Mouse (Mus musculus): Measurements from ENCODE around the gene Gstp1.
A peak's percentile ranks its signal among the peaks of the same experiment; 100 is the strongest.
"Not testable (repeated sequence)": the region's sequence is repeated elsewhere in the genome, so short reads cannot be mapped to it uniquely, and the experiment has no call there.

The Gstp1 gene

GRCm38 (mm10) chr19:4037154-4037787, 514 bp downstream of the Gstp1 start:
- not testable (repeated sequence) for DNase-seq (ENCODE audit: low spot score)

GRCm38 (mm10) chr19:4036327-4037045, 1.3 kb downstream of the Gstp1 start:
- no peak for DNase-seq (ENCODE audit: low spot score)

DNA sequence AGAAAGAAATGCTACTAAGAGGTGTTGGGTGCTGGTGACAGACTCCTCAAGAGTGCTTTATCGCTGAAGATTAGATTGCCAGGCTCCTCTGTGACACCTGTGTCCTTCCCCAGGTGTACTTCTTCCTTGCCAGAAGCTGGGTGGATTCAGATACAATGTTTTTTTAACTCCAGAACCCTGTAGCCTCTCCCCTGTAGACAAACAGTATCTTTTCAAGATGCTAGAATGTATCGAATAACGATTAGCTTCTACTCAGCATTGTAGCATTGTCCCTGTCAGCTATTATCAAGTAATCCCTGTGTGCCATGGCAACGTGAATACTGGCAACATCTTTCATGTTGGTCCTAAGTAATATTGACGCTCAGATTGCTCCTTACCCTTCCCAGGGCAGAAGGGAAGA, 4.0 kb downstream of the Gstp1 start:
- DNase-seq (ENCODE audit: low spot score): no peak

- DNase-seq (ENCODE audit: low spot score): no peak
These were observed 4.5 kb downstream of the Gstp1 start for GRCm38 (mm10) chr19:4033298-4033697.

DNA sequence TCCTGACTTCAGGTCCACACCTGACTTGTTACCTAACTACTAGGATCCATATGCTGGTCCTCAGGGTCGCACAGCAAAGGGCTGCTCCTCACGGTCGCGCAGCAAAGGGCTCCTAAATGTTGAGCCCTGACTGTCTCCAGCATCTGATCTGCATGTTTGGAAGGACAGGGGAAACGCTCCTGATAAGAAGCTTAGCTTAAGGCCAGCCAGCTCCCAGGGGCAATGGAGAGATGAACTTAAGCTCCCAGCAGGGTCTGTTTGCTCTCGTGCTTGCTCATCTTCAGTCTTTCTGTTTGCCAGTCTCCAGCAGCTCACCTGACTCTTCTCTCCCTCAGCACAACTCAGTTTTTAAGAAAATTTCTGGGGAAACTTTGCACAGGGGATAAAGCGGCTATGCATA, 5.1 kb downstream of the Gstp1 start:
- no peak for DNase-seq (ENCODE audit: low spot score)

DNA sequence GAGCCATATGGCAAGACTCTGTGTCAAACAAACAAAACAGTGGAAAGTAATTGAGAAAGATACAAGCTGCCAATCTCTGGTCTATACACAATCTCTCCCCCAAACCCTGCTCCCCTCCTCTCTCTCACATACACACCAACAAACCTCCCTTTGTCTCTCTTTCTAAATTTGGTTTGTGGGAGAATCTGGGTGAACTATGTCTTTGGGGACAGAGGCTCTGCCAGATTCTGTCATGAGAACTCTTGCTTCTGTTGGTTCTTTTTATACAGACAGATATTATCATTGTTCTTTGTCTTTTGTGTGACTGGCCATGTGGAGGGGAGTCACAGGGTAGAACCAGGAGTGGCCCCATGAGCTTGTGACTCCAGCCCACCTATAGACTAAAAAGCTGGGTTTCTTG, 10.2 kb downstream of the Gstp1 start:
- no peak for DNase-seq (ENCODE audit: low spot score)

GRCm38 (mm10) chr19:4023185-4023584, 14.6 kb downstream of the Gstp1 start:
- peak; percentile 43 for DNase-seq (ENCODE audit: low spot score)

GRCm38 (mm10) chr19:4018743-4019583, 18.8 kb downstream of the Gstp1 start:
- DNase-seq (ENCODE audit: low spot score): peak; percentile 90

DNA sequence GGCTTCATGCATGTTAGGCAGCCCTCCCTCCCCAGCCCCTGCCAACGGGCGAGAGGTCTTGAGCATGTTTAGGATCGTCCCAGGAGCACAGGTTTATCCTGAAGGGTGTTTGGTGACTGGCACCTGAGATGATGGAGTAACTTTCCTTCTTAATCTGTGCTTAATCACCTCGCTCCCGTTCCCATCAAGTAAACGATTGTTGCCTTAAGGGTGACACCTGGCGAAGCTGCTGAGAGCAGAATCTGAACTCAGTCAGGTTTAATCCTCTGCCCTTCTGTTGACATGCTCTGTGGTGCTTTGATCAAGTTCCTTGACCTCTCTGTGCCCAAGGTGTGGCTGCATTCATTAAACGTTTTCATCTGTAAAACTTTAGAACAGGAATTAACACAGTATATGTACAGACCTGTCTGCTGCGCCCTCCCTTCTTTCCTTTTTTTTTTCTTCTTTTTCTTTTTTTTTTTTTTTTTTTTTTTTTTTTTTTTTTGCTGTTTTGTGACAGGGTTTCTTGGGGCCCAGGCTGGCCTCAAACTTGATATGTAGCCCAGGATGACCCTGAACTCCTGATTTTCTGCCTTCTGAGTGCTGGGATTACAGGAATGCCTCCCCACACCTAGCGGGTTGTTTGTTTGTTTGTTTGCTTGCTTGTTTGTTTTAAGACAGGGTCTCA, 19.7 kb downstream of the Gstp1 start:
- no peak for DNase-seq (ENCODE audit: low spot score)

DNA sequence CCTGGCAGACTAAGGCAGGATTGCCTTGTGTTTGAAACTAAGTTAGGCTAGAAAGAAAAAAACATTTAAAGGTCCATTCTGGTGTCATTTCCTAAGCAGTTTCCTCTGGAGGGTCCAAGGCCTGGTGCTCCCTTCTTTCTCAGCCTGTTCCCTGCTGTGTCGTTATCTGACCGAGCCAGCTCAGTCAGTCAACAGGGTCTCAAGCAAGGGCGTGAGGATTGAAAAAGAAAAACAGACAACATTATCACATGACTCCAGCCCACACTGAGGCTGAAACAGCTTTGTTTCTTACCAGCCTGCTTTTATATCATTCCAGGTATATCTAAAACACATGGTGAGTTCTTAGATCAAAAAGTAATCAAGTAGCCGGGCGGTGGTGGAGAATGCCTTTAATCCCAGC, 22.1 kb downstream of the Gstp1 start:
- DNase-seq (ENCODE audit: low spot score): no peak

DNA sequence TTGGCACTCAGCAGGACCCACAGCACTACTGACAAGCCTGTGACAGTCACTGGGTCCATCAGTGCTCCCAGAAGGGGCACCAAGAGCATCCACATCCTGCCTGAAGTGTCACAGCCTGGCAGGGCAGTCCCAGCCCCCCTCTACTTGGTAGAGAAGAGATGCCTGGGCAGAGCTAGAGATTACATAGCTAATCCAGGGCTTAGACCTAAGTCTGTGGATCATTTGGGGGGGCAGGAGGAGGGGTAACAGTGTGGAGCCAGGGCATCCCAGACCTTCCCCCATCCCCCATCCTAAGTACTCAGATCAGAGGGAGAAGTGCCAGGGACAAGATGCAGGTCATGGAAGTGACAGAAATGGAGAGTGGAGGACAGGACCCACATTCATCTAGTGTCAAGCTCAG, 23.0 kb downstream of the Gstp1 start:
- no peak for DNase-seq (ENCODE audit: low spot score)

DNA sequence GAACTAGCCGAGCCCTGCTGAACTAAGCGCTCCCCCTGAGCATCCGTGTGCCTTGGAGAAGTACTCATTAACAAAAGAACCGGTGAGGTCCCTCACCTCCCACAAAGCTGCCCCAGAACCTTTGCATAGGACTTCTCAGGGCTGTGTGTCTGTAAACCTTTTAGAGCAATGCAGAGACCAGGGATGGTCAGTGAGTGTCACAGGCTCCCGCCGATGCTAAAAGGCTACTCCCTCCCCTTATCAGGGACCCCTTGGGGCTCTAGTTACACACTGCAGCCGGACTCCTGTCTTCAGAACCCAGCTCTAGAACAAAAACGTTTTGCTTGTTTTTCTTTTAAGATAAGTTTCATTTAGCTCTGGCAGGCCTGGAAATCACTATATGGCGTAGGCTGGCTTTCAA, 24.7 kb downstream of the Gstp1 start:
- no peak for DNase-seq (ENCODE audit: low spot score)

GRCm38 (mm10) chr19:4012432-4013022, 25.3 kb downstream of the Gstp1 start, which contains the start of gene Ndufv1:
Ndufv1 (minus strand) TSS chr19:4012806.
- peak; percentile 99 for DNase-seq (ENCODE audit: low spot score)

- no peak for DNase-seq (ENCODE audit: low spot score)
These were observed 26.7 kb downstream of the Gstp1 start for GRCm38 (mm10) chr19:4011086-4011485.

DNA sequence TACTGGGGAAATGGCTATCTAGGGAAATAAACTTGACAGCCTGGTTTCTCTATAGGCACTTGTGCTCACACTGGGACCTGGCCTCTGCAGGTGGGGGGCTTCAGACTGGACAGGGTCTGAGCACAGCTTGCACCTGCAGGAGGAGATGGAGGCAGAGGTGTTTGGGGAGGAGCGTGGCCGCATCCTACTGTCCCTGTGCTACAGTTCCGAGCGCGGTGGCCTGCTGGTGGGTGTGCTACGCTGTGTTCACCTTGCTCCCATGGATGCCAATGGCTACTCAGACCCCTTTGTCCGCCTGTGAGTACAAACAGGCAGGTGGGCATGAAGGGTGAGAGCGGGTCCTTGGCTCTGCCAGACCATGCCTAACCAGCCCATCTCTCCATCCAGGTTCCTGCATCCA, 31.8 kb downstream of the Gstp1 start:
- DNase-seq (ENCODE audit: low spot score): no peak

DNA sequence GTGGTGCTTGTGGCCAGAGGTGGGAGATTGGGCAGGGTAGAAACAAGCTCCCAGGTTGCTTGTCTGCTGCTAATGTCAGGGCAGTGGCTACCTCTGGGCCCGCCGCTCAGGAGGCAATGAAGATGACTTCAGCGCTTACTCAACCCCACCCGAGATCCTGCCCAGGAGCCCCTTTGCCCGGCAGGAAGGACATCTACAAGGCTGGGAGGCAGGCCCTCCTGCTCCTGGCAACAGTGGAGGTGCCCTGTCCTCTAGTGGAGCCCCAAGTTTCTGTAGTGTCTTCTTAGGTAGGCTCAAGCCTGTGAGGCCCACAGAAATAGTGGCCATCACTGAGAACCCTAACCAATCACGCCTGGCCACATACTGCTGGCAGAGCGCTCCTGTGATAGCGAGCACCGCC, 32.7 kb downstream of the Gstp1 start:
- DNase-seq (ENCODE audit: low spot score): no peak

GRCm38 (mm10) chr19:4004331-4004730, 33.5 kb downstream of the Gstp1 start:
- DNase-seq (ENCODE audit: low spot score): no peak

DNA sequence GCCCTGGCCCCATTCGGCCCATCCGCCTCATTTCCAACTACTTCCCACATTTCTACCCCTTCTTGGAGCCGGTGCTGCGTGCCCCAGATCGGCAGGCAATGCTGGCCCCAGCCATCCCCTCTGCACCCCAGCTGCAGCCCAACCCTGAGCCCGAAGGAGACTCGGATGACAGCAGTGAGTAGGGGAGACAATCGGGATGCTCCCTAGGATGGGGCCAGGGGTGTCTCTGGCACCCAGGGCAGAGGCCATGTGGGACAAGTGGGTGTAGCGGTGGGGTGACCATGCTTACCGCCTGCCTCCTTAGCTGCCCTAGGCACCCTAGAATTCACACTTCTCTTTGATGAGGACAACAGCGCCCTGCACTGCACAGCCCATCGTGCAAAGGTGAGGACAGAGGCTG, 34.1 kb downstream of the Gstp1 start:
- no peak for DNase-seq (ENCODE audit: low spot score)

DNA sequence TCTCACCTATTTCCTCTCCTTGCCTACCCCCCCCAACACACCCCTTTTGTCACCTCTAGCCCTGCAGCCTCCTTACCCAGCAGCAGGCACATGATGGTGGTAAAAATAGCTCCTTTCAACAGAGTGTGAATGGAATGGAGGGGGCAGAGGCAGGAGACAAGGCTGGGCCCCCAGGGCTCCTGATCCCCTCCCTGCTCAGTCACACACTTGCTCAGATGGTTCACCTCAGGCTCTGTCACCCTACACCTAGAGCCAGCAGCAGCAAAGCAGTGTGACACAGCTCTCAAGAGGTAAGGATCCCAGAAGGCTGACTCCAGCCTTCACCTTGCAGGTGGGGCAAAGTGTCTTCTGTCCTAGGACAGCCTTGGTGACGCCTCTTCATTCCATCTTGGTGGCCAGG, 34.7 kb downstream of the Gstp1 start, which contains the start of gene Doc2g:
Gene Doc2g (plus strand): TSS at position 202 of the 400 bp plus-strand sequence.
- DNase-seq (ENCODE audit: low spot score): no peak

- DNase-seq (ENCODE audit: low spot score): no peak
These were observed 36.0 kb downstream of the Gstp1 start for GRCm38 (mm10) chr19:4001752-4002151.

- no peak for DNase-seq (ENCODE audit: low spot score)
These were observed 36.7 kb downstream of the Gstp1 start for GRCm38 (mm10) chr19:4000949-4001525.
